Mouse (Mus musculus): Measurements from ENCODE around the gene Glmp. TPM values are rescaled to one million over a fixed set of nuclear protein-coding genes. Genes with fewer than 3 reads are reported as not detected.

Gene Glmp
- polyA plus RNA-seq, 1 experiment: 173 TPM

DNA sequence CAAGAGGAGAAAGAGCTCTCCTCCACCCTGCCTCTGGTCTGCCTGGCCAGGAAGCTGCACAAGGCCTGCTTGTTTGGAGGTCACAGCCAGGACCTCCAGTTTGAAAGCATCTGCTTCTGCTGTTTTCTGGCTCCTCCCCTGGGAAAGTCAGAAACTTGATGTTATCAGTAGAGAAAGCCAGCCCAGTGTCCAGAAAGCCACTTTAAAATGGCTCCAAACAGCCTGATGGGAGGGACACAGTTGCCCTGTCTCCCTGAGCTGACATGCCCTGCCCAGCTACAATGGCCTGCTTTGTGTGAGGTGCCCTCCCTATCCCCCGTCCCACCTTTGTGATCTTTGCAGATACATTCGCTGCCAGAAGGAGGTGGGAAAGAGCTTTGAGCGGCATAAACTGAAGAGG is 35.2 kb downstream of the Glmp start:
- TF ChIP-seq CTCF (IDR thresholded peaks at IDR 0.05; ENCODE audit: control insufficient read depth, insufficient read depth, insufficient read length) (no peak), USF1 (IDR thresholded peaks at IDR 0.05; ENCODE audit: low read depth) (no peak), MAX (IDR thresholded peaks at IDR 0.05) (no peak), CEBPB (IDR thresholded peaks at IDR 0.05; ENCODE audit: low read depth) (no peak), MYOG (IDR thresholded peaks at IDR 0.05; ENCODE audit: control insufficient read depth, extremely low read depth, insufficient read length) (no peak), FOSL1 (IDR thresholded peaks at IDR 0.05; ENCODE audit: insufficient read depth, low read length, poor library complexity, severe bottlenecking) (no peak), MYOD1 (IDR thresholded peaks at IDR 0.05; ENCODE audit: control insufficient read depth, insufficient read length, low read depth) (no peak)
- no peaks in the 10 kb centered on the region for H3K79me3 ChIP-seq (ENCODE audit: low read depth)
- H3K4me3 ChIP-seq (ENCODE audit: insufficient read depth, poor library complexity, severe bottlenecking): no peak overlapping the region
- H3K79me2 ChIP-seq (ENCODE audit: control insufficient read depth, insufficient read depth): no peaks in the 10 kb centered on the region
- no peaks in the 10 kb centered on the region for H3K27me3 ChIP-seq (ENCODE audit: control insufficient read depth, insufficient read depth, insufficient read length)
- H3K36me3 ChIP-seq (ENCODE audit: control insufficient read depth, insufficient read depth): peaks cover 73% of the 10 kb centered on the region
- no peak overlapping the region for H3ac ChIP-seq (ENCODE audit: control insufficient read depth, insufficient read length, low read depth)

GRCm38 (mm10) chr3:88361096-88361495 is 36.3 kb downstream of the Glmp start:
- TF ChIP-seq MYOG (IDR thresholded peaks at IDR 0.05; ENCODE audit: control insufficient read depth, extremely low read depth, insufficient read length) (no peak), FOSL1 (IDR thresholded peaks at IDR 0.05; ENCODE audit: insufficient read depth, low read length, poor library complexity, severe bottlenecking) (no peak), CEBPB (IDR thresholded peaks at IDR 0.05; ENCODE audit: low read depth) (no peak), MAX (IDR thresholded peaks at IDR 0.05) (no peak), CTCF (IDR thresholded peaks at IDR 0.05; ENCODE audit: control insufficient read depth, insufficient read depth, insufficient read length) (no peak), USF1 (IDR thresholded peaks at IDR 0.05; ENCODE audit: low read depth) (no peak), MYOD1 (IDR thresholded peaks at IDR 0.05; ENCODE audit: control insufficient read depth, insufficient read length, low read depth) (no peak)
- Histone ChIP-seq H3K27me3 (ENCODE audit: control insufficient read depth, insufficient read depth, insufficient read length) (no peaks in the 10 kb centered on the region), H3K36me3 (ENCODE audit: control insufficient read depth, insufficient read depth) (peaks cover 62% of the 10 kb centered on the region), H3K79me3 (ENCODE audit: low read depth) (no peaks in the 10 kb centered on the region), H3K4me3 (ENCODE audit: insufficient read depth, poor library complexity, severe bottlenecking) (no peak overlapping the region), H3ac (ENCODE audit: control insufficient read depth, insufficient read length, low read depth) (no peak overlapping the region), H3K79me2 (ENCODE audit: control insufficient read depth, insufficient read depth) (no peaks in the 10 kb centered on the region)

GRCm38 (mm10) chr3:88361612-88362313 is 36.9 kb downstream of the Glmp start:
- Histone ChIP-seq H3K36me3 (ENCODE audit: control insufficient read depth, insufficient read depth) (peaks cover 55% of the 10 kb centered on the region), H3ac (ENCODE audit: control insufficient read depth, insufficient read length, low read depth) (no peak overlapping the region), H3K27me3 (ENCODE audit: control insufficient read depth, insufficient read depth, insufficient read length) (no peaks in the 10 kb centered on the region), H3K79me2 (ENCODE audit: control insufficient read depth, insufficient read depth) (no peaks in the 10 kb centered on the region), H3K79me3 (ENCODE audit: low read depth) (no peaks in the 10 kb centered on the region), H3K4me3 (ENCODE audit: insufficient read depth, poor library complexity, severe bottlenecking) (no peak overlapping the region)
- TF ChIP-seq CTCF (IDR thresholded peaks at IDR 0.05; ENCODE audit: control insufficient read depth, insufficient read depth, insufficient read length): no peak
- TF ChIP-seq FOSL1 (IDR thresholded peaks at IDR 0.05; ENCODE audit: insufficient read depth, low read length, poor library complexity, severe bottlenecking): no peak
- TF ChIP-seq CEBPB (IDR thresholded peaks at IDR 0.05; ENCODE audit: low read depth): no peak
- no peak for TF ChIP-seq MYOG (IDR thresholded peaks at IDR 0.05; ENCODE audit: control insufficient read depth, extremely low read depth, insufficient read length)
- no peak for TF ChIP-seq MAX (IDR thresholded peaks at IDR 0.05)
- no peak for TF ChIP-seq USF1 (IDR thresholded peaks at IDR 0.05; ENCODE audit: low read depth)
- TF ChIP-seq MYOD1 (IDR thresholded peaks at IDR 0.05; ENCODE audit: control insufficient read depth, insufficient read length, low read depth): no peak

- no peaks in the 10 kb centered on the region for H3K79me3 ChIP-seq (ENCODE audit: low read depth)
- H3ac ChIP-seq (ENCODE audit: control insufficient read depth, insufficient read length, low read depth): no peak overlapping the region
- no peaks in the 10 kb centered on the region for H3K27me3 ChIP-seq (ENCODE audit: control insufficient read depth, insufficient read depth, insufficient read length)
- no peak for TF ChIP-seq MYOD1 (IDR thresholded peaks at IDR 0.05; ENCODE audit: control insufficient read depth, insufficient read length, low read depth)
- no peak for TF ChIP-seq CTCF (IDR thresholded peaks at IDR 0.05; ENCODE audit: control insufficient read depth, insufficient read depth, insufficient read length)
- no peak for TF ChIP-seq FOSL1 (IDR thresholded peaks at IDR 0.05; ENCODE audit: insufficient read depth, low read length, poor library complexity, severe bottlenecking)
- TF ChIP-seq USF1 (IDR thresholded peaks at IDR 0.05; ENCODE audit: low read depth): no peak
- no peak for TF ChIP-seq CEBPB (IDR thresholded peaks at IDR 0.05; ENCODE audit: low read depth)
- no peak for TF ChIP-seq MYOG (IDR thresholded peaks at IDR 0.05; ENCODE audit: control insufficient read depth, extremely low read depth, insufficient read length)
- TF ChIP-seq MAX (IDR thresholded peaks at IDR 0.05): no peak
- no peaks in the 10 kb centered on the region for H3K79me2 ChIP-seq (ENCODE audit: control insufficient read depth, insufficient read depth)
- no peak overlapping the region for H3K4me3 ChIP-seq (ENCODE audit: insufficient read depth, poor library complexity, severe bottlenecking)
- H3K36me3 ChIP-seq (ENCODE audit: control insufficient read depth, insufficient read depth): peaks cover 37% of the 10 kb centered on the region
Observed at GRCm38 (mm10) chr3:88363700-88364099, 38.9 kb downstream of the Glmp start.

- Histone ChIP-seq H3K36me3 (ENCODE audit: control insufficient read depth, insufficient read depth) (peaks cover 32% of the 10 kb centered on the region), H3K79me3 (ENCODE audit: low read depth) (no peaks in the 10 kb centered on the region), H3K4me3 (ENCODE audit: insufficient read depth, poor library complexity, severe bottlenecking) (no peak within 1 kb of the TSS), H3K79me2 (ENCODE audit: control insufficient read depth, insufficient read depth) (no peaks in the 10 kb centered on the region), H3ac (ENCODE audit: control insufficient read depth, insufficient read length, low read depth) (no peak within 1 kb of the TSS), H3K27me3 (ENCODE audit: control insufficient read depth, insufficient read depth, insufficient read length) (no peaks in the 10 kb centered on the region)
- TF ChIP-seq MYOG (IDR thresholded peaks at IDR 0.05; ENCODE audit: control insufficient read depth, extremely low read depth, insufficient read length): no peak
- TF ChIP-seq FOSL1 (IDR thresholded peaks at IDR 0.05; ENCODE audit: insufficient read depth, low read length, poor library complexity, severe bottlenecking): no peak
- no peak for TF ChIP-seq MAX (IDR thresholded peaks at IDR 0.05)
- TF ChIP-seq CEBPB (IDR thresholded peaks at IDR 0.05; ENCODE audit: low read depth): no peak
- no peak for TF ChIP-seq CTCF (IDR thresholded peaks at IDR 0.05; ENCODE audit: control insufficient read depth, insufficient read depth, insufficient read length)
Observed at GRCm38 (mm10) chr3:88364337-88364736, 39.5 kb downstream of the Glmp start, which contains the start of gene Paqr6. Gene Paqr6 (plus strand): TSS chr3:88364584.

Data from C2C12 (cell line).